Comparison of ENCODE assay signal across 17 mouse cellular contexts in genomic region chr13:24050330-24050729, GRCm38 (mm10). TPM values are rescaled to one million over a fixed set of nuclear protein-coding genes. Genes with fewer than 3 reads are reported as not detected.
DNase-seq lines count a peak whose midpoint lies in the region; ATAC-seq lines count a peak whose summit lies in the region.
"Had no signal": no experiment of that assay in that cellular context is flagged by ENCODE, and none has a peak within 500 bp of the region (broad histone marks: within the 10 kb centered on the region; RNA-seq: fewer than 3 reads in every experiment).

No protein-coding gene starts in this region.

- no peaks in the 10 kb centered on the region for H3K9me3 ChIP-seq in kidney, embryonic 16.5 days (ENCODE audit: low read length)
- H3K9me3 ChIP-seq: liver, embryonic 13.5 days had no signal

- no peaks in the 10 kb centered on the region for H3K36me3 ChIP-seq in kidney, embryonic 16.5 days (ENCODE audit: insufficient read depth, low read length)
- H3K36me3 ChIP-seq: liver, embryonic 13.5 days had no signal

- H3K4me2 ChIP-seq in kidney, embryonic 16.5 days (replicated peaks; ENCODE audit: low read depth, low read length): no peak overlapping the region
- H3K4me2 ChIP-seq: hindbrain, embryonic 14.5 days; liver, embryonic 13.5 days had no signal

- H3K9ac ChIP-seq in kidney, embryonic 16.5 days (replicated peaks; ENCODE audit: low read length): no peak overlapping the region
- H3K9ac ChIP-seq: liver, embryonic 13.5 days had no signal

- WGBS in kidney, embryonic 16.5 days: 43% methylated on average over 5 of the region's 5 CpGs

- no peaks in the 10 kb centered on the region for H3K27me3 ChIP-seq in kidney, embryonic 16.5 days (ENCODE audit: insufficient read depth, low read length)
- H3K27me3 ChIP-seq: liver, embryonic 13.5 days had no signal

- H3K27ac ChIP-seq in kidney, embryonic 16.5 days (ENCODE audit: low read length): no peak overlapping the region
- H3K27ac ChIP-seq: liver, embryonic 13.5 days had no signal

- DNase-seq in kidney, postnatal 10 days: peak; percentile 9
- peak; percentile 43 to 44 for DNase-seq in right cerebral cortex, postnatal 10 days (ENCODE audit: low spot score in 2 of 2)
- DNase-seq in right cerebral cortex, postnatal 25 days: no peak
- no peak for DNase-seq in yolk sac, embryonic 10.5 days (ENCODE audit: low spot score)
- no peak for DNase-seq in urinary bladder, postnatal 25 days (ENCODE audit: low spot score)
- DNase-seq: adrenal gland, postnatal 10 days; cerebellum, adult 9-11 months; kidney, adult 18-20 months; kidney, postnatal 36 days; liver, embryonic 13.5 days had no signal

- no peak for ATAC-seq in kidney, embryonic 16.5 days (ENCODE audit: low FRiP score, low TSS enrichment)
- ATAC-seq in megakaryocyte progenitor cell, adult 5-6 weeks (replicated peaks; ENCODE audit: poor library complexity): peak; percentile 48
- ATAC-seq: lung, postnatal 0 days had no signal

- no peaks in the 10 kb centered on the region for H3K4me1 ChIP-seq in kidney, embryonic 16.5 days (ENCODE audit: insufficient read depth, low read length)
- H3K4me1 ChIP-seq: liver, embryonic 13.5 days had no signal

- no peak overlapping the region for H3K4me3 ChIP-seq in kidney, embryonic 16.5 days (ENCODE audit: low read length)
- H3K4me3 ChIP-seq: liver, embryonic 13.5 days had no signal

RNA-seq across cellular contexts. Expression of gene Scgn, which starts 59.3 kb away (rescaled TPM):
- 0.17 TPM in 1 of 2 replicates, not detected in the other for polyA plus RNA-seq in kidney, embryonic 16.5 days (2015; fragmentation: Nextera tagmentation; extraction: Ambion mirVana)
- total RNA-seq in megakaryocyte progenitor cell, adult 5-6 weeks (2015): not detected in 2 replicates
- total RNA-seq in megakaryocyte progenitor cell, adult 5-6 weeks (2017): not detected in 2 replicates
- polyA plus RNA-seq: gonadal fat pad, adult 2 months; heart, embryonic 14.5 days; limb, embryonic 11.5 days; liver, embryonic 13.5 days; lung, postnatal 0 days had no signal

Comparison
In these comparisons a context has a peak if more than half of its experiments do, and no peak if none do; other contexts are left out.
1. DNase-seq: peak in kidney, postnatal 10 days (single experiment) and right cerebral cortex, postnatal 10 days (2 of 2); none in right cerebral cortex, postnatal 25 days (single experiment), yolk sac, embryonic 10.5 days (single experiment) and urinary bladder, postnatal 25 days (single experiment).